Mouse (Mus musculus) CH12.LX (cell line): ENCODE measurements around the gene Tspan9. TPM values are rescaled to one million over a fixed set of nuclear protein-coding genes. Genes with fewer than 3 reads are reported as not detected.

Source experiments
- DNase-seq: peaks from one replicate; pipeline ENCODE4 v3.0.0-alpha.2; 2013; ENCODE audit errors: extremely low read depth
- H3K27ac ChIP-seq: 2 replicates; pipeline ENCODE4 v1.5.1; 2012; ENCODE audit warnings: low read depth, mild to moderate bottlenecking, control low read depth, moderate library complexity; ENCODE audit not compliant: insufficient read depth
- H3K27me3 ChIP-seq: replicated peaks from 2 replicates; pipeline ENCODE3; 2012; ENCODE audit warnings: inconsistent platforms
- H3K36me3 ChIP-seq, 2 experiments: replicated peaks in 1 of 2; 2 replicates each; pipeline versions ENCODE3 to v1.6.1; 2012; ENCODE audit warnings: inconsistent platforms in 1 of 2, low read length in 1 of 2, mild to moderate bottlenecking in 1 of 2, mixed read lengths in 1 of 2, moderate library complexity in 1 of 2; ENCODE audit not compliant: control insufficient read depth in 1 of 2, insufficient read depth in 1 of 2
- H3K4me1 ChIP-seq, 2 experiments: 2 replicates each; pipeline ENCODE4 v1.6.1; 2012; ENCODE audit warnings: inconsistent platforms in 1 of 2, moderate library complexity in 1 of 2; ENCODE audit not compliant: insufficient read depth in 2 of 2, control insufficient read depth in 1 of 2
- H3K4me2 ChIP-seq: 2 replicates; pipeline ENCODE4 v1.6.1; 2012; ENCODE audit warnings: low read depth, mild to moderate bottlenecking, control low read depth; ENCODE audit not compliant: poor library complexity, insufficient read depth, severe bottlenecking
- H3K4me3 ChIP-seq, 3 experiments: fragments of 150-350 bp in 1 of 3; sonication (generic) in 1 of 3; replicated peaks in 1 of 3; 2 replicates each; pipeline versions ENCODE3 to v1.5.1; 2011 to 2012; ENCODE audit warnings: low read depth in 2 of 3, low read length in 2 of 3, mild to moderate bottlenecking in 2 of 3, moderate library complexity in 2 of 3, control low read depth in 1 of 3, improper control_type of control experiment in 1 of 3, inconsistent platforms in 1 of 3, mixed read lengths in 1 of 3; ENCODE audit not compliant: poor library complexity in 1 of 3
- H3K79me2 ChIP-seq: replicated peaks from 2 replicates; pipeline ENCODE4 v1.6.1; 2012; ENCODE audit warnings: mild to moderate bottlenecking, moderate library complexity; ENCODE audit not compliant: control insufficient read depth, poor library complexity, insufficient read depth, severe bottlenecking; ENCODE audit errors: extremely low read depth
- H3K9ac ChIP-seq: 2 replicates; pipeline ENCODE4 v1.6.1; 2012; ENCODE audit warnings: low read depth, mild to moderate bottlenecking, control low read depth, moderate library complexity; ENCODE audit not compliant: insufficient read depth
- H3K9me3 ChIP-seq: replicated peaks from 2 replicates; pipeline ENCODE3; 2012; ENCODE audit warnings: low read length, inconsistent platforms, mixed read lengths
- EP300 ChIP-seq: IDR thresholded peaks from 2 replicates; pipeline ENCODE4 v1.6.1; 2011; ENCODE audit warnings: low read length, improper control_type of control experiment
- GABPA ChIP-seq: IDR thresholded peaks from 2 replicates; pipeline ENCODE4 v1.6.1; 2012; ENCODE audit warnings: low read depth, low read length, improper control_type of control experiment, inconsistent platforms; ENCODE audit not compliant: insufficient replicate concordance
- HCFC1 ChIP-seq: IDR thresholded peaks from 2 replicates; pipeline ENCODE4 v1.6.1; 2012; ENCODE audit warnings: low read depth, mild to moderate bottlenecking, inconsistent platforms, low read length, improper control_type of control experiment
- MAZ ChIP-seq: IDR thresholded peaks from 2 replicates; pipeline ENCODE4 v1.6.1; 2012; ENCODE audit warnings: low read depth, mild to moderate bottlenecking, inconsistent platforms, low read length, improper control_type of control experiment, moderate library complexity
- MXI1 ChIP-seq: IDR thresholded peaks from 2 replicates; pipeline ENCODE4 v1.6.1; 2011; ENCODE audit warnings: mild to moderate bottlenecking, low read depth, low read length, improper control_type of control experiment
- MYC ChIP-seq: IDR thresholded peaks from 2 replicates; pipeline ENCODE4 v1.6.1; 2011; ENCODE audit warnings: low read depth, mild to moderate bottlenecking, improper control_type of control experiment, low read length
- NELFE ChIP-seq: IDR thresholded peaks from 2 replicates; pipeline ENCODE4 v1.6.1; 2011; ENCODE audit warnings: low read depth, low read length, improper control_type of control experiment
- NRF1 ChIP-seq: IDR thresholded peaks from 2 replicates; pipeline ENCODE4 v1.6.1; 2014; ENCODE audit warnings: low read depth, mild to moderate bottlenecking, inconsistent platforms, low read length, improper control_type of control experiment, moderate library complexity
- POLR2AphosphoS2 ChIP-seq: IDR thresholded peaks from 2 replicates; pipeline ENCODE4 v1.6.1; 2011; ENCODE audit warnings: low read depth, low read length, improper control_type of control experiment
- RAD21 ChIP-seq: IDR thresholded peaks from 2 replicates; pipeline ENCODE4 v1.6.1; 2011; ENCODE audit warnings: low read depth, mild to moderate bottlenecking, low read length, improper control_type of control experiment, moderate library complexity
- SIN3A ChIP-seq: IDR thresholded peaks from 2 replicates; pipeline ENCODE4 v1.6.1; 2012; ENCODE audit warnings: low read length, improper control_type of control experiment, inconsistent platforms
- TBP ChIP-seq: conservative IDR thresholded peaks from 2 replicates; pipeline ENCODE4 v1.6.1; 2011; ENCODE audit warnings: low read depth, low read length, improper control_type of control experiment
- UBTF ChIP-seq: IDR thresholded peaks from 2 replicates; pipeline ENCODE4 v1.6.1; 2012; ENCODE audit warnings: low read depth, mild to moderate bottlenecking, inconsistent platforms, low read length, improper control_type of control experiment, moderate library complexity
- USF2 ChIP-seq: conservative IDR thresholded peaks from 2 replicates; pipeline ENCODE4 v1.6.1; 2011; ENCODE audit warnings: low read depth, low read length, improper control_type of control experiment
- ZMIZ1 ChIP-seq: IDR thresholded peaks from 2 replicates; pipeline ENCODE4 v1.6.1; 2012; ENCODE audit warnings: low read depth, mild to moderate bottlenecking, inconsistent platforms, low read length, improper control_type of control experiment
- dilution Hi-C: fragments of 300-500 bp; cut with MboI; formaldehyde crosslinking; loops from 2 replicates; pipeline ENCODE4 v1.14.3; 2020; ENCODE audit warnings: low sequenced_read_pairs; ENCODE audit not compliant: extremely low pct_unique_long_range_greater_than_20kb, extremely low pct_ligation_motif_present
- in situ Hi-C: fragments of 300-500 bp; cut with MboI; formaldehyde crosslinking; loops from 3 replicates; pipeline ENCODE4 v1.14.3; 2019; ENCODE audit warnings: low sequenced_read_pairs, low pct_ligation_motif_present, low pct_unique_long_range_greater_than_20kb, mixed read lengths
- polyA plus RNA-seq: library from polyadenylated mRNA; unstranded; fragments of >175 nt; gene quantifications from 2 replicates; pipeline ENCODE4 v1.2.1, GENCODE M21; 2012; ENCODE audit warnings: low read depth; ENCODE audit not compliant: insufficient read length
- total RNA-seq, 2 experiments: library from RNA; depleted of rRNA; stranded (reverse); fragments of 300-350 nt in 1 of 2; fragments of >200 nt in 1 of 2; gene quantifications; 2 replicates each; pipeline ENCODE4 v1.2.3; 2012 to 2014

Gene Tspan9
- total and polyA plus RNA-seq, 3 experiments = 0.40 to 0.98 (median 0.71) TPM

- H3K4me1 ChIP-seq = peaks cover 4 to 5% of the 10 kb centered on the region in 2 experiments; a peak in 2 of 4 replicates
- H3K27ac ChIP-seq = no peak overlapping the region
- no peak overlapping the region for H3K9ac ChIP-seq
- dilution Hi-C loops = no loop called here
- no peak for DNase-seq
- H3K36me3 ChIP-seq = no peaks in the 10 kb centered on the region
- in situ Hi-C loops = no loop called here
- no peak overlapping the region for H3K4me2 ChIP-seq
- peaks cover 74% of the 10 kb centered on the region for H3K27me3 ChIP-seq
- H3K4me3 ChIP-seq = no peak overlapping the region
- H3K79me2 ChIP-seq = no peaks in the 10 kb centered on the region
- H3K9me3 ChIP-seq = peaks cover 6% of the 10 kb centered on the region
- TF ChIP-seq SIN3A (no peak), TBP (no peak)
Measured at GRCm38 (mm10) chr6:128116836-128117542, 26.4 kb downstream of the Tspan9 start.

DNA sequence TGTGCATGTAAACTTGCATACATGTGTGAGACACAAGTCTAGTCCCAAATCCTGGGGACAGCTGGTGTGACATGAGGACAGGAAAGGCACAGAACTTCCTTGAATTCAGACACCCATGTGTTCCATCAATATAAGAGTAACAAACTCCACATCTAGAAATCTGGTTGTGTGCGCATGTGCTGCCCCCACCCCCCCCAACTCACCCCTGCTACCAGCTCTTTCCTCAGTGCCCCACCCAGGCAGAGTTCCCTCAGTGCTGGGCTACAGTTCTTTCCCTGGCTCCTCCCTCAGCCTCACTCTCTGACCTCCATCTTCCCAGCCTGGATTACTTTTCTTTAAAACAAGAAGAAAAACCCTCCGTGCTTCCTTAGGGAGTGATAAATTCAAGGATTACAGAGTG is 27.1 kb downstream of the Tspan9 start:
- no peak for DNase-seq
- Histone ChIP-seq H3K4me2 (no peak overlapping the region), H3K9ac (no peak overlapping the region), H3K36me3 (no peaks in the 10 kb centered on the region), H3K4me3 (no peak overlapping the region), H3K27me3 (peaks cover 75% of the 10 kb centered on the region), H3K4me1 (peaks cover 5 to 7% of the 10 kb centered on the region in 2 experiments; a peak in 3 of 4 replicates), H3K9me3 (peaks cover 6% of the 10 kb centered on the region)
- in situ Hi-C loops = no loop called here
- dilution Hi-C loops = no loop called here
- TF ChIP-seq MXI1 = no peak
- no peak for TF ChIP-seq RAD21
- no peak for TF ChIP-seq UBTF
- TF ChIP-seq GABPA = no peak
- TF ChIP-seq EP300 = no peak
- TF ChIP-seq ZMIZ1 = no peak
- TF ChIP-seq HCFC1 = no peak
- TF ChIP-seq MAZ = no peak
- TF ChIP-seq MYC = no peak
- no peak for TF ChIP-seq USF2
- TF ChIP-seq, all 38 proteins: peak for 0
- Histone ChIP-seq H3K79me2 (no peaks in the 10 kb centered on the region), H3K27ac (no peak overlapping the region)

DNA sequence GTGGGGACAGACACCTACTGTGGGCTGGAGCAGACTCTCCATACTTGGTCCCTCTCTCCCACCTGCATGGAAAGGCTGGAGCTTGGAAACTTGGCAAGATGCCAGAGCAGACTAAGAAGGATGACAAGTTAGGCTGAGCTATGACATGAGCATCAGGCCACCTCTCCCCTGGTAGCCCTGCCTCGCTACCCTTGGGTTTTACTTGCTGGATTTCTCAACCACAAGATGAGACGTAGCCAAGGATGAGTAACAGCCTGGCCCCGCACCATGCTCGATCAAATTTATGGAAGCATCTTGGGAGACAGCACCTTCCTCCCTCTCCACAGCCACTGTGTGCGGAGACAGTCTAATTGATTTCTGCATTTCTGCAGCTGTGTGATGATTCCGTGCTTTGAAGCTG is 28.3 kb downstream of the Tspan9 start:
- DNase-seq = no peak
- no peaks in the 10 kb centered on the region for H3K79me2 ChIP-seq
- H3K9ac ChIP-seq = no peak overlapping the region
- H3K27me3 ChIP-seq = peaks cover 73% of the 10 kb centered on the region
- H3K9me3 ChIP-seq = peaks cover 6% of the 10 kb centered on the region
- H3K4me3 ChIP-seq = no peak overlapping the region
- no peaks in the 10 kb centered on the region for H3K36me3 ChIP-seq
- no peak overlapping the region for H3K27ac ChIP-seq
- TF ChIP-seq TBP = no peak
- TF ChIP-seq NRF1 = no peak
- TF ChIP-seq POLR2AphosphoS2 = no peak
- no peak for TF ChIP-seq NELFE
- TF ChIP-seq UBTF = no peak
- peaks cover 5 to 7% of the 10 kb centered on the region in 2 experiments; a peak in 3 of 4 replicates for H3K4me1 ChIP-seq
- dilution Hi-C loops = no loop called here
- in situ Hi-C loops = no loop called here
- H3K4me2 ChIP-seq = no peak overlapping the region
